Mouse (Mus musculus): ENCODE results near the gene Bloc1s1. TPM values are rescaled to one million over a fixed set of nuclear protein-coding genes. Genes with fewer than 3 reads are reported as not detected.

The Bloc1s1 gene
- polyA plus RNA-seq, 1 experiment from 2014 or later = 81.9 TPM

- H3K36me3 ChIP-seq = no peaks in the 10 kb centered on the region
These were observed 21.8 kb upstream of the Bloc1s1 start for GRCm38 (mm10) chr10:128945675-128946074.

GRCm38 (mm10) chr10:128940475-128941061 is 16.7 kb upstream of the Bloc1s1 start:
- Histone ChIP-seq H3K9ac (no peak overlapping the region), H3K9me3 (replicated peaks) (no peaks in the 10 kb centered on the region), H3K4me3 (replicated peaks) (no peak overlapping the region), H3K4me1 (replicated peaks) (no peaks in the 10 kb centered on the region), H3K27me3 (peaks cover 38% of the 10 kb centered on the region), H3K4me2 (no peak overlapping the region), H3K36me3 (no peaks in the 10 kb centered on the region), H3K27ac (no peak overlapping the region)
- WGBS (ENCODE audit: insufficient replicate concordance) = 53% methylated on average over 10 of the region's 10 CpGs
- ATAC-seq (ENCODE audit: low read depth) = no peak
- no peak for DNase-seq

More at GRCm38 (mm10) chr10:128945675-128946074, 21.8 kb upstream of the Bloc1s1 start:
- H3K4me1 ChIP-seq (replicated peaks) = no peaks in the 10 kb centered on the region
- peaks cover 35% of the 10 kb centered on the region for H3K27me3 ChIP-seq
- H3K4me3 ChIP-seq (replicated peaks) = no peak overlapping the region
- 26% methylated on average over 3 of the region's 3 CpGs for WGBS (ENCODE audit: insufficient replicate concordance)
- no peak overlapping the region for H3K27ac ChIP-seq
- no peaks in the 10 kb centered on the region; the same call in 1 of the 2 replicates for H3K9me3 ChIP-seq (replicated peaks)
- DNase-seq (no peak), ATAC-seq (ENCODE audit: low read depth) (no peak)
- H3K4me2 ChIP-seq = no peak overlapping the region
- H3K9ac ChIP-seq = no peak overlapping the region

DNA sequence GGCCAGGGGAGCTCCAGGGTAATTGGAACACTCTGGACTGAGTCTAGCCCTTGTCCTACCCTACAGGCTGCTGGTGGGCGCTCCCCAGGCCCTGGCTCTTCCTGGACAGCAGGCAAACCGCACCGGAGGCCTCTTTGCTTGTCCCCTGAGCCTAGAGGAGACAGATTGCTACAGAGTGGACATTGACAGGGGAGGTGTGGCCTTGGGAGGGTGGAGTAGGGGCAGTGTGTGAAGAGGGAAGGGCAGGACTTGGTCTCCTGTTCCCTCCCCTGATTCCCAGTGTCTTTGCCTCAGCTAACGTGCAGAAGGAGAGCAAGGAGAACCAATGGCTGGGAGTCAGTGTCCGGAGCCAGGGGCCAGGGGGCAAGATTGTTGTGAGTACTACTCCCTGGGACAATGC is 15.1 kb upstream of the Bloc1s1 start:
- ATAC-seq (ENCODE audit: low read depth) = no peak
- Histone ChIP-seq H3K36me3 (no peaks in the 10 kb centered on the region), H3K4me2 (no peak overlapping the region), H3K4me1 (replicated peaks) (0 out of 2 replicates have a peak, but pooled peaks cover under 1% of the 10 kb centered on the region), H3K4me3 (replicated peaks) (no peak overlapping the region), H3K9me3 (replicated peaks) (no peaks in the 10 kb centered on the region), H3K27ac (no peak overlapping the region), H3K27me3 (peaks cover 49% of the 10 kb centered on the region), H3K9ac (no peak overlapping the region)
- no peak for DNase-seq
- 45% methylated on average over 5 of the region's 5 CpGs for WGBS (ENCODE audit: insufficient replicate concordance)

DNA sequence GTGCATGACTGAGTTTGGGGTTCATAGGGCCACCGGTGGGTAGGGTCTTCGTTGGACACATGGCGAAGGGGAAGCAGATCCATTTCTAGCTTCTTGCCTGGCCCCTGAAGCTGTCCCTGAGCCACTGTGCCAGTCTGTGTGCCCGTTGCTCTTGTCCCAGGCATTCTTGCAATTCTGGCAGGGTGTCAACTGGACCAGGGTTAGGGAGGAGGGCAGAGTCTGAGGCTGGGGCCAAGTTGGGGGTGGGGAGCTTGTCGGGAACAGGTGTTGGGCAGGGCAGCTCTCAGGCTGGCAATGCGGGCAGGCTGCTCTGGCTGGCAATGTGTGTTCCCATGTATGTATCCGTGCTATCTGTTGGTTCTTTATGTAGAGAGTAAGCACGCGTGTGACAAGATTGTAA is 14.6 kb upstream of the Bloc1s1 start:
- WGBS (ENCODE audit: insufficient replicate concordance) = 65% methylated on average over 9 of the region's 9 CpGs
- no peak overlapping the region for H3K9ac ChIP-seq
- H3K27ac ChIP-seq = no peak overlapping the region
- H3K36me3 ChIP-seq = no peaks in the 10 kb centered on the region
- ATAC-seq (ENCODE audit: low read depth) = no peak
- 0 out of 2 replicates have a peak, but pooled peaks cover 6% of the 10 kb centered on the region for H3K4me1 ChIP-seq (replicated peaks)
- no peak for DNase-seq
- H3K9me3 ChIP-seq (replicated peaks) = no peaks in the 10 kb centered on the region
- H3K4me3 ChIP-seq (replicated peaks) = no peak overlapping the region
- H3K4me2 ChIP-seq = no peak overlapping the region
- H3K27me3 ChIP-seq = peaks cover 49% of the 10 kb centered on the region

DNA sequence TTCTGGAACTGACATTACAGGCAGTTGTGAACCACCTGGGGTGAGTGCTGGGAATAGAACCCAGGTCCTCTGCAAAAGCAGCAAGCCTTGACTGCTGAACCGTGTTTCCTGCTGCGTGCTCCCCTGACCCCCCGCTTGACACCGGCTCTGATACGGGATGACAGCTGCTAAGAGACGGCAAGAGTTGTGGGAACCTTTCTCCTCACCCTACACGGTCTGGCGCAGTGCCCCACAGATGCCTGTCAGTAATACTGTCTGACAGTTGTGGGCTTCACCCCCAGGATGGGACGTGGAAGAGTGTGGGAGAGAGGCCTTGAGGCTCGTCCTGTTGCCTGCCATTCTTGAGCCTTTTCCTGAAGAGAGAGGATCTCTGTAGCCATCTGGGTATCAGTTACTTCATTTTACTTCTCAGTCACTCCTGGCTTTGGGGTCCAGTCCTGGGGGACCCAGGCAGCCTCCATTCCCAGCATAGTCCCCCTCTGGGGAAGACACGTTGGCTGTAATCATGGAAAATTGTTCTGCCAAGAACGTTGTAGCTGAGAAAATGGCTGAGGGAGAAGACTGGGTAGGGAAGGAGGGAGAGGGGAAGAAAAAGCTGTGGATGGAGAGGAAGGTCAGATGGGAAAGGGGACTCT is 14.0 kb upstream of the Bloc1s1 start:
- no peaks in the 10 kb centered on the region for H3K36me3 ChIP-seq
- no peak overlapping the region for H3K9ac ChIP-seq
- H3K9me3 ChIP-seq (replicated peaks) = no peaks in the 10 kb centered on the region
- peaks cover 53% of the 10 kb centered on the region for H3K27me3 ChIP-seq
- no peak overlapping the region for H3K27ac ChIP-seq
- WGBS (ENCODE audit: insufficient replicate concordance) = 60% methylated on average over 12 of the region's 12 CpGs
- no peak overlapping the region for H3K4me3 ChIP-seq (replicated peaks)
- ATAC-seq (ENCODE audit: low read depth) (no peak), DNase-seq (no peak)
- 0 out of 2 replicates have a peak, but pooled peaks cover 8% of the 10 kb centered on the region for H3K4me1 ChIP-seq (replicated peaks)
- no peak overlapping the region for H3K4me2 ChIP-seq

DNA sequence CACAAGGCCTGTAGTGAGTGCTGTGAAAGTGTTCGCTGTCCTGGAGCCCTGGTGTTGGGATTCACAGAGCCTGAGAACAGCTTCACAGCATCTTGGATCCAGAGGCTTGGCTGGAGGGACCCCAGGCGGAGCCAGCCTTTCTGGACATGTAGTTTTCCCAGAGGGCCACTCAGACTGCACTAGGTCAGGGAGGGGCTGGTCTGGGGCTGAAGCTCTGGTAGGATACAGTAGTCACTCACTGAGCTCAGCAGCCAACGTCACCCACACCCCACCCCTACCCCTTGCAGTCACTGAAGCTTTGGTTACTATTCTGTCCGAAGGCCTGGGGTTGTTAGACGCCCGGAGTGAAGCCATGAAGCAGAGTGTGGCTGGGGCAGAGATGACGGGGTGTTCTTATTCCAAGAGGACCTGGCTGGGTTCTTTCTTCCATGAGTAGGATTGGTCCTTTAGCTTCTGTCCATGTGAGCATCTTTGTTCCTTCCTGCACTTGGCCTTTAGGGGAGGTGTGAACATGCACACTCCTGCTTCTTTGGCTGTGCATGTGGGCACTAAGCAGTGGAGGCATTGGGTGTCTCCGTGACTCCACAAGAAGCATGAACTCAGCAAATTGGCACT is 12.1 kb upstream of the Bloc1s1 start:
- Histone ChIP-seq H3K36me3 (no peaks in the 10 kb centered on the region), H3K27ac (no peak overlapping the region), H3K9ac (no peak overlapping the region), H3K9me3 (replicated peaks) (no peaks in the 10 kb centered on the region), H3K27me3 (peaks cover 63% of the 10 kb centered on the region), H3K4me2 (no peak overlapping the region), H3K4me3 (replicated peaks) (no peak overlapping the region), H3K4me1 (replicated peaks) (0 out of 2 replicates have a peak, but pooled peaks cover 8% of the 10 kb centered on the region)
- ATAC-seq (ENCODE audit: low read depth) (no peak), DNase-seq (no peak)
- 60% methylated on average over 8 of the region's 8 CpGs for WGBS (ENCODE audit: insufficient replicate concordance)

DNA sequence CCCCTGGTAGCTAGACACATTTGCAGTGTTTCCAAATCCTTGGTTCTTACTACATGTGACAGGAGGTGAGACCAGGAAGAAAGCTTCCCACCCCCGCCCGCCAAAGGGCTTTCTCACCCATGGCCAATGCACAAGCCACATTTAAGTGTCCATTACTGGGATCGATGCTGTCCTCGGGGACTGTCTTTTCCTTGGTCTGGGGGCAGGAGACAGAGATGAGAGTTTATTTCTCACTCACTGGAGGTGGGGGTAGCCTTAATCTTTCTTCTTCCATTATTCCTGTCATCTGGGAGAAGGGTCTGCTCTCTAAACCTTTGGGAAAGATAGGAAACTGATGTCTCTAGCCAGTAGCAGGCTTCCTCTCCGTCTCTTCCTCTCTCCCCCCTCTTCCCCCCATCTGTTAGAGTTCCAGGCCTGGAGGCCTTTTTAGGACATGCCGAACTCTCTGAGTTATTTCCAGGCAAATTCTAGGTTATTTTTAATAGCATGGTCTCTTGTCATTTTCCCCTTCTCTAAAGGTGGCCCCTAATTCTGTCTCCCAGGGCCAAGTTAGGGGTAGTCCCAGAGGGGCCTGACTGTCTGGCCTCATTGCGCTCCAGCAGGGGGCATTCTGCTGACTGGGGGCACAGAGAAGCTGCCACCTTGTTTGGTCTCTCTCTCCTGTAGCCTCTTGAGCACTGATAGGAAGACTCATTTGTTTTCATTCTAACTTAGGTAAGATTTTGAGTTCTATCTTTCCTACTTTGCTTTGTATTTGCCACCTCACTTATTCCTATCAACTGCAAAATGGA is 11.4 kb upstream of the Bloc1s1 start:
- Histone ChIP-seq H3K9me3 (replicated peaks) (no peaks in the 10 kb centered on the region), H3K9ac (no peak overlapping the region), H3K4me1 (replicated peaks) (0 out of 2 replicates have a peak, but pooled peaks cover 8% of the 10 kb centered on the region), H3K4me3 (replicated peaks) (no peak overlapping the region), H3K36me3 (no peaks in the 10 kb centered on the region), H3K27ac (no peak overlapping the region), H3K27me3 (peaks cover 68% of the 10 kb centered on the region), H3K4me2 (no peak overlapping the region)
- WGBS (ENCODE audit: insufficient replicate concordance) = 45% methylated on average over 7 of the region's 7 CpGs
- no peak for DNase-seq
- no peak for ATAC-seq (ENCODE audit: low read depth)

GRCm38 (mm10) chr10:128933976-128934721 is 10.3 kb upstream of the Bloc1s1 start:
- Histone ChIP-seq H3K4me1 (replicated peaks) (0 out of 2 replicates have a peak, but pooled peaks cover 8% of the 10 kb centered on the region), H3K36me3 (no peaks in the 10 kb centered on the region), H3K4me3 (replicated peaks) (peak overlapping the region; percentile 25), H3K4me2 (peak overlapping the region; percentile 46), H3K9ac (no peak overlapping the region), H3K27me3 (peaks cover 77% of the 10 kb centered on the region), H3K9me3 (replicated peaks) (no peaks in the 10 kb centered on the region), H3K27ac (no peak overlapping the region)
- ATAC-seq (ENCODE audit: low read depth) (no peak), DNase-seq (no peak)
- WGBS (ENCODE audit: insufficient replicate concordance) = 5% methylated on average over 21 of the region's 21 CpGs

GRCm38 (mm10) chr10:128933574-128933973 is 9.7 kb upstream of the Bloc1s1 start, which contains the start of gene Itga7:
Gene Itga7 (plus strand): TSS chr10:128933818.
- Histone ChIP-seq H3K4me2 (peak within 1 kb of the TSS; percentile 46), H3K27me3 (peaks cover 82% of the 10 kb centered on the region), H3K9me3 (replicated peaks) (no peaks in the 10 kb centered on the region), H3K4me1 (replicated peaks) (0 out of 2 replicates have a peak, but pooled peaks cover 8% of the 10 kb centered on the region), H3K9ac (no peak within 1 kb of the TSS), H3K4me3 (replicated peaks) (peak within 1 kb of the TSS; percentile 25), H3K27ac (no peak within 1 kb of the TSS), H3K36me3 (no peaks in the 10 kb centered on the region)
- peak; percentile 59 for ATAC-seq (ENCODE audit: low read depth)
- no peak for DNase-seq
- WGBS (ENCODE audit: insufficient replicate concordance) = under 1% methylated on average over 26 of the region's 26 CpGs

- no peak for DNase-seq
- ATAC-seq (ENCODE audit: low read depth) = no peak
- H3K27ac ChIP-seq = no peak overlapping the region
- H3K36me3 ChIP-seq = no peaks in the 10 kb centered on the region
- H3K4me2 ChIP-seq = no peak overlapping the region
- H3K9me3 ChIP-seq (replicated peaks) = no peaks in the 10 kb centered on the region
- 37% methylated on average over 2 of the region's 2 CpGs for WGBS (ENCODE audit: insufficient replicate concordance)
- H3K4me1 ChIP-seq (replicated peaks) = 0 out of 2 replicates have a peak, but pooled peaks cover 8% of the 10 kb centered on the region
- H3K4me3 ChIP-seq (replicated peaks) = no peak overlapping the region
- H3K9ac ChIP-seq = no peak overlapping the region
- peaks cover 88% of the 10 kb centered on the region for H3K27me3 ChIP-seq
These were observed 7.6 kb upstream of the Bloc1s1 start for GRCm38 (mm10) chr10:128931441-128931840.
